Mouse (Mus musculus): ENCODE data around the gene Tob2. TPM values are rescaled to one million over a fixed set of nuclear protein-coding genes. Genes with fewer than 3 reads are reported as not detected.

The Tob2 gene
- polyA plus RNA-seq, 2 experiments: 5.1 to 5.6 TPM

- Histone ChIP-seq H3K27ac (no peak overlapping the region), H3K9ac (replicated peaks) (no peak overlapping the region)
- no peak for DNase-seq (ENCODE audit: low read depth in 3 of 3, low spot score in 3 of 3)
Measured at GRCm38 (mm10) chr15:81836124-81836821, 22.3 kb downstream of the Tob2 start.

DNA sequence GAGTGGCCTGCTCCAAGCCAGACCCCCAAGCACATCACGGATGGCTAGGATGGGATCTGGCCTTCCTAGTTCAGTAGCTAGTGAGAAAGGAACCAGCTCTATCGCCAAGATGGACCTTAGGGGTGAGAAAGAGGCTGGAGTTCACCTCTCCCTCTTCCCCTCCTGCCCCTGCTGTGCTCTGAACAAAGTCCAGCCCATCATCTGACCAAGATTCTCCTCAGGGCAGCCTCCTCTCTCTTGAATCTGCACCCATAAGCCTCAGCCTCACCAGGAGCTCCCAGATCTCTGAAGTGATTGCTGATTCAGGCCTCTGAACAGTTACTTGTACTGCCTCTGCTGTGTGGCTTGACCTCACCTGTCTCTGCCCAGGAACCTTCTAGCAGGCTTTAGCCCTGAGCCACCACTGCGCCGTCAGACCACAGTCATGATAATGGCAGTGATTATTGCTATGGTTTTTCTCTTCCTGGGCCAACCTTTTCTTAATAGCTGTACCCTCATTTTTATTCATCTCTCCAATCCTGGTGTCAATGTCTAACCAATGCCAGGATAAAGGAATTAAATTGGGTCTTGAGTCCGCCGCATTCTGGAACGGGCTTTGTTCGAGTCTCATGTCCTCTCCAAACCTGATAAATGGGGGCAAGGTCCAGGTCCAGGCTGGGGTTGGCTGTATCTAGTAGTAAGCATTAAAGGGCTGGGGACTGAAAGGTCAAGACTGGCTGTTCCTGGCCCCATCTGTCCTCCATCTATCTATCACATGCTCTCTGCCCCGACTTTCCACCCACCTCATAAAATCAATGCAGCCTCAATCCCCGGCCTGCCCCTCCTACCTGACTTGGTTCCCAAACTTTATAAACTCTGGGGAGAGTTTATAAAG is 23.4 kb downstream of the Tob2 start:
- Histone ChIP-seq H3K4me3 (ENCODE audit: insufficient read depth in 1 of 2, low read depth in 2 of 2, low read length in 2 of 2) (no peak overlapping the region), H3K27ac (no peak overlapping the region), H3K9me3 (ENCODE audit: control insufficient read depth, low read length) (no peaks in the 10 kb centered on the region), H3K4me2 (ENCODE audit: low read depth) (no peak overlapping the region), H3K27me3 (ENCODE audit: control insufficient read depth, insufficient read depth, low read length) (peaks cover 5% of the 10 kb centered on the region), H3K36me3 (replicated peaks; ENCODE audit: control insufficient read depth, insufficient read depth, low read depth) (no peaks in the 10 kb centered on the region), H3K9ac (replicated peaks) (no peak overlapping the region), H3K4me1 (replicated peaks; ENCODE audit: control insufficient read depth in 2 of 2, insufficient read depth in 2 of 2, low read length in 1 of 2) (peaks cover 2 to 10% of the 10 kb centered on the region in 2 experiments; a peak in 3 of 4 replicates)
- ATAC-seq (ENCODE audit: insufficient read depth) (no peak), DNase-seq (ENCODE audit: low read depth in 3 of 3, low spot score in 3 of 3) (no peak)
- 60% methylated on average over 10 of the region's 10 CpGs for whole genome bisulfite sequencing (ENCODE audit: insufficient replicate concordance)
- TF ChIP-seq CTCF (IDR thresholded peaks at IDR 0.05; ENCODE audit: low read depth): no peak
- no peak for TF ChIP-seq EP300 (IDR thresholded peaks at IDR 0.05; ENCODE audit: low read depth)

More at GRCm38 (mm10) chr15:81836124-81836821, 22.3 kb downstream of the Tob2 start:
- WGBS (ENCODE audit: insufficient replicate concordance): 1% methylated on average over 33 of the region's 33 CpGs
- ATAC-seq (ENCODE audit: insufficient read depth): no peak
- Histone ChIP-seq H3K27me3 (ENCODE audit: control insufficient read depth, insufficient read depth, low read length) (peaks cover 5% of the 10 kb centered on the region), H3K4me2 (ENCODE audit: low read depth) (peak overlapping the region; percentile 51), H3K36me3 (replicated peaks; ENCODE audit: control insufficient read depth, insufficient read depth, low read depth) (no peaks in the 10 kb centered on the region), H3K4me3 (ENCODE audit: insufficient read depth in 1 of 2, low read depth in 2 of 2, low read length in 2 of 2) (peak overlapping the region; percentile 5 to 32; a peak in 3 of 4 replicates), H3K4me1 (replicated peaks; ENCODE audit: control insufficient read depth in 2 of 2, insufficient read depth in 2 of 2, low read length in 1 of 2) (peaks cover 2 to 10% of the 10 kb centered on the region in 2 experiments; a peak in 3 of 4 replicates), H3K9me3 (ENCODE audit: control insufficient read depth, low read length) (no peaks in the 10 kb centered on the region)
- no peak for TF ChIP-seq CTCF (IDR thresholded peaks at IDR 0.05; ENCODE audit: low read depth)
- no peak for TF ChIP-seq EP300 (IDR thresholded peaks at IDR 0.05; ENCODE audit: low read depth)

GRCm38 (mm10) chr15:81834171-81834841 is 24.3 kb downstream of the Tob2 start:
- Histone ChIP-seq H3K36me3 (replicated peaks; ENCODE audit: control insufficient read depth, insufficient read depth, low read depth) (no peaks in the 10 kb centered on the region), H3K27ac (no peak overlapping the region), H3K9me3 (ENCODE audit: control insufficient read depth, low read length) (no peaks in the 10 kb centered on the region), H3K4me1 (replicated peaks; ENCODE audit: control insufficient read depth in 2 of 2, insufficient read depth in 2 of 2, low read length in 1 of 2) (peaks cover 2 to 8% of the 10 kb centered on the region in 2 experiments; a peak in 3 of 4 replicates), H3K4me3 (ENCODE audit: insufficient read depth in 1 of 2, low read depth in 2 of 2, low read length in 2 of 2) (no peak overlapping the region), H3K27me3 (ENCODE audit: control insufficient read depth, insufficient read depth, low read length) (peaks cover 5% of the 10 kb centered on the region), H3K9ac (replicated peaks) (no peak overlapping the region), H3K4me2 (ENCODE audit: low read depth) (no peak overlapping the region)
- no peak for DNase-seq (ENCODE audit: low read depth in 3 of 3, low spot score in 3 of 3)
- TF ChIP-seq EP300 (IDR thresholded peaks at IDR 0.05; ENCODE audit: low read depth): no peak
- no peak for TF ChIP-seq CTCF (IDR thresholded peaks at IDR 0.05; ENCODE audit: low read depth)
- no peak for ATAC-seq (ENCODE audit: insufficient read depth)
- WGBS (ENCODE audit: insufficient replicate concordance): 72% methylated on average over 3 of the region's 3 CpGs

DNA sequence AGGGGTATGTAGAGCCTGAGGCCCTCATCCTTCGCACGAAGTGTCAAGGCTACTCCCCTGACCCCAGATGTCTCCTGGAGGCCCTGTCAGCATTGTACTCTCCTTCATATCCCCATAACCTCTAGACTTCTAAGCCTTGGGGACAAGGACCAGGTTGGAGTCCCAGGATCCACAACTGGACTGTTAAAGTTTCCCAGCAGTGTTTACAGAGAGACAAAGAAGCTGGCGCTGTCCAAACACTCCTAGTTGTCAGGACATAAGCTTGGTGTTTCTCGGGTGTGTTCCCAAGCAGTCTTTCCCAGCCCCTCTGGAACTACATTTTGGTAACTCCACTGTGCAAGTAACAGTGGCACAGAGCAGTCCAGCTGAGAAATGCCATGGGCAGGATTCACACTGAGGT is 25.1 kb downstream of the Tob2 start:
- Histone ChIP-seq H3K9ac (replicated peaks) (no peak overlapping the region), H3K36me3 (replicated peaks; ENCODE audit: control insufficient read depth, insufficient read depth, low read depth) (no peaks in the 10 kb centered on the region), H3K9me3 (ENCODE audit: control insufficient read depth, low read length) (no peaks in the 10 kb centered on the region), H3K4me2 (ENCODE audit: low read depth) (no peak overlapping the region), H3K4me1 (replicated peaks; ENCODE audit: control insufficient read depth in 2 of 2, insufficient read depth in 2 of 2, low read length in 1 of 2) (peaks cover 2 to 8% of the 10 kb centered on the region in 2 experiments; a peak in 3 of 4 replicates), H3K4me3 (ENCODE audit: insufficient read depth in 1 of 2, low read depth in 2 of 2, low read length in 2 of 2) (no peak overlapping the region), H3K27ac (no peak overlapping the region), H3K27me3 (ENCODE audit: control insufficient read depth, insufficient read depth, low read length) (peaks cover 5% of the 10 kb centered on the region)
- WGBS (ENCODE audit: insufficient replicate concordance): 66% methylated on average over 4 of the region's 4 CpGs
- DNase-seq (ENCODE audit: low read depth in 3 of 3, low spot score in 3 of 3) (no peak), ATAC-seq (ENCODE audit: insufficient read depth) (no peak)
- TF ChIP-seq CTCF (IDR thresholded peaks at IDR 0.05; ENCODE audit: low read depth) (no peak), EP300 (IDR thresholded peaks at IDR 0.05; ENCODE audit: low read depth) (no peak)

Data from liver, embryonic 14.5 days (tissue).